Mouse (Mus musculus) A20 (cell line): ENCODE measurements around the gene Asb17.
"Not testable (repeated sequence)": the region's sequence is repeated elsewhere in the genome, so short reads cannot be mapped to it uniquely, and the experiment has no call there.

Source experiments
- DNase-seq: peaks from one replicate; pipeline ENCODE4 v3.0.0-alpha.2; 2011; ENCODE audit warnings: low read depth, low spot score

Gene Asb17

DNA sequence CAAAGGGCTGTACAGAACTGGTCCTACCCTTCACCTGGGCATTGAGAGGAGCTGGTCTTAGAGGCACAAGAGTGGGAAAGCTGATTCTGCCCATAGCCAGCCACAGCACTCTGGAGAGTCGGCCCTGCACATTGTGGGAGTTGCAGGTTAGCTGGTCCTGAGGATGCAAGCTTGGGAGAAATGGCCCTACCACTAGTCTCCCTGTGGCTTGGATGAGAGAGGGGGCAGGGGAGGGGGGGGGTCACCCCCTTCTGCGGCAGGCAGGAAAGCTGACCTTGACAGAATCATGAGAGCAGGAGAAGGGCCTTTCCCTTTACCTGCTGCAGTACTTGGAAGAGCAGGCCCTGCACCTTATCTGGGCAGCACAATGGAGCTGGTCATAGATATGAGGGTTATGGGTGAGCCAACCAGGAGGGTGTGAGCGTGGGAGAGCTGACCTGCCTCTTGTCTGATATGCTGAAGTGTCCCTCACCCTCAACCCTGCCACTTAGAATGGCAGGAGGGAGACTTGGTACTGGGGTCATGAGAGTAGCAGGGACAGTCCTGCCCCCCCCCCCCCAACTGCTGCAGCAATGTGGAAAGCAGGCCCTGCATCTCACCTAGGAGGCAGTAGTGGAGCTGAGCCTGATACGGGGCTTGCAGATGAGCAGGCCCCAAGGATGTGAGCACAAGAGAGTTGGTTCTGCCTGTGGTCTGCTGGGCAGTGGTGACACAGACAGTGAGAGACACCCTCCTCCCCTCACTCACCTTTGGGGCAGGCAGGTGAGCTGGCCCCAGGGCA is 11.9 kb upstream of the Asb17 start:
- DNase-seq, result no peak

DNA sequence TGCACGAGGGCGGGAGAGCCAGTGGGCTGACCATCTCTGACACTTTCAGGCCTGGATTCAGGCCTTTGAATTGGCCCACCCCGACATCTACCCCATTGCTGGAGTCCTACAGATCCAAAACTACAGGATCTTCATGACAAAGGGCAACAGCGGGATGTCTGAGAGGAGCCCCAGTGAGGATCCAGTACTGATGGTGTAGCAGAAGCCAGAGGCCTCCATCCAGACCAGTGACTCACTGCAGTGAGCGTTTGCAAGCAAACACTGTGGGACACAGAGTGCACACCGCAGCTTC is 11.4 kb upstream of the Asb17 start:
- no peak for DNase-seq

DNA sequence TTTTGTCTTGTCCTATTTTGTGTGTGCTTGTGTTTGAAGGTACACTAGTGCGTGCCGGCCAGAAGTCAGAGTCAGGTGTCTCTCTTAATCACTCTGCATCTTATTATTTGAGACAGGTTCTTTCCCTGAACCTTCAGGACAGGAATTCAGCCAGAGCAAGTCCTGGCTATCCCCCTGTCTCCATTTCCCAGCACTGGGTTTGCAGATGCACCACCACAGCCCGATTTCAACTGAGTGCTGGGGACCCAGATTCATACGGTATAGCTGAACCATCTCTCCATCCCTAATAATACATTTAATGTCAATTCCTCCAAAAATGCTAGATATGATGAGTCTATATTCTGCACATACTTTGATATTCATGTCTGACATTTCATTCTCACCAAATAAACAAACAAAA is 9.9 kb upstream of the Asb17 start:
- no peak for DNase-seq

DNA sequence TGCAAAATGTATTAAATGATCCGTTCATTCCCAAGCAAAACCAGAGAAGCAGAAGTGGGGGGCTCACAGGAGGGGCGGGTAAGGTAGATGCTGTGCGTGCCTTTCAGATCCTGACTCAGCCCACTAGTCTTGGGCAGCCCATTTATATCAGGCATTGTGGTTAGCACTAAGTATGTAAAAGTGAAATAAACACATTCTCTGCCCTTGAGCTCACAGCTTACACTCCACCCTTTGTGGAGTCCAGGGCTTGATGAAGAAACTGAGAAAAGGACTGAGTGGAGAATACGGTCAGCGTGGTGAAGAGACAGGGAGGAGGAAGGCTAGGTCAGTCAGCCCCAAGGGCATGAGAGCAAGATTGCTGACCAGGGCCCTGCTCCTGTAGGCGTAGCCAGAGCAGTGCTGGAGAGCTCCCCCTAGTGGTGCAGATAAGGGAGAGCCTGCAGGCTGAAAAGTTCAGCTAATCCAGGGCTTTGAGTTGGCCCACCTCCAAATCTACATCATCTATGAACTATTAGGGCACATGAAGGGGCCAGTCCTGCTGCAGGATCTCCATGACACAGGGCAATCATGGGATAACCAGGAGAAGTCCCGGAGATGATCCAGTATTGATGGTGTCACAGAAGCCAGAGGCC is 8.4 kb upstream of the Asb17 start:
- peak; percentile 73 for DNase-seq

DNA sequence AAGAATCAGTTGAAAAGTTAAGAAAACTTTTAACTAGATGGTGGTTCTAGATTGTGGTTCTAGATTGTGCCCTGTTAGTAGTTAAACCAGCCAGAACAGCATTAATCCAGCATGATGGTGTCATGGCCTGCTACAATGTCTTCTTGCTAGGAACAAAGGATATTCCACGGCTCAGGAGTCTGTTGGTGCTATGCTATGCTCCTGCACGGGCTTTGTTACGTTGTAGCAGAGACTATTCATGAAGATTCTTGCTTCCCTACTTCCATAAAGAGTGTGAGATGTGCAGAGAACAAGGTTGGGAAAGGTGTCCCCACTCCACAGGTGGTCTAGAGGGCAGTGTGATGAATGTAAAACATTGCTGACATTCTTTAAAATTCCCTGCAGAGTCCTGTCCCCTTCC is 7.7 kb upstream of the Asb17 start:
- no peak for DNase-seq

DNA sequence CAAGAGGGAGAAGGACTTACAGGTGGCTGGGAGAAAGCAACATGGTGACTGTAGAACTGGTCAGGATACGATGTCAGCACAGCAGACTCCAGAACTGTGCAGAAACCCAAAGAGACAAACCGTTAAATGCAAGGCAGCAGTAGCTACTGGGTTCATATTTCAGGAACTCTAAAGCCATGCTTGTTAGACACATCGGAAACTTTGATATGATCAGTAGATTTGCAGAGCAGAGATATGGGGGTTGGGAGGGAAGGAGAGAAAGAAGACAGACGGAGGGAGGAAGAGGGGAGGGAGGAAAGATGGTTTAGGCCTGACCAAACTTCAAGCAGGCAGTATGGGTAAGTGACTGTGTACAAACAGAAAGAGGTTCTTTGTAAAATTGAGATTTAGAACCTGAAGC is 6.4 kb upstream of the Asb17 start:
- DNase-seq, result no peak

DNA sequence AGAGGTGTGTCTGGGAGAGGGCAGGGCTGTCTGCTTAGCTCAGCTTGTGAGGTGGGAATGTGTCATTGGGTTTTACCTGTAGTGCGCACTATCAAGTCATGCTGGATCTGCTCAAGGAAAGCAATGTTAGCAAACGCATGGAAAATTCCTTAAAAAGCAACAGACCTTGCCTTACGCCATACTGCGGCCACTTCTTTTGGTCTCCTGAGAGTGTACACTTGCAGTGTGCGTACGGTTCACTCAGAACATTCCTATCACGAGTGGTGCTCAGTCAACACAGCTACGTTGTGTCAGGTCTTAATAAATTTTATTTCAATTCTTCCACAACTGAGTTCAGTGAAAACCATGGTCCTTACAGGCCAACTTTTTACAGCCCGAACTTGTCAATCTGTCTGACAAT is 748 bp downstream of the Asb17 start:
- no peak for DNase-seq

DNA sequence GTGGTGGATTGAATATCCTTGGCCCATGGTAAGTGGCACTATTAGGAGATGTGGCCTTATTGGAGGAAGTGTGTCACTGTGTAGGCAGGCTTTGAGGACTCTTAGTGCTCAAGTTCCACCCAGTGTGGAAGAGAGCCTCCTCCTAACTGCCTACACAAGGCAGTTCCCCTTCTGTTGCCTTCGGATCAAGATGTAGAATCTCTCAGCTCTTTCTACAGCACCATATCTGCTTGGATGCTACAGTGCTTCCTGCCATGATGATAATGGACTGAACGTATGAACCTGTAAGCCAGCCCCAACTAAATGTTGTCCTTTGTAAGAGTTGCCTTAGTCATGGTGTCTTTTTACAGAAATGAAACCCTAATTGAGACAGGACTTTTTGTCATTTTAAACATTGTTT is 1.5 kb downstream of the Asb17 start:
- DNase-seq, result no peak

DNA sequence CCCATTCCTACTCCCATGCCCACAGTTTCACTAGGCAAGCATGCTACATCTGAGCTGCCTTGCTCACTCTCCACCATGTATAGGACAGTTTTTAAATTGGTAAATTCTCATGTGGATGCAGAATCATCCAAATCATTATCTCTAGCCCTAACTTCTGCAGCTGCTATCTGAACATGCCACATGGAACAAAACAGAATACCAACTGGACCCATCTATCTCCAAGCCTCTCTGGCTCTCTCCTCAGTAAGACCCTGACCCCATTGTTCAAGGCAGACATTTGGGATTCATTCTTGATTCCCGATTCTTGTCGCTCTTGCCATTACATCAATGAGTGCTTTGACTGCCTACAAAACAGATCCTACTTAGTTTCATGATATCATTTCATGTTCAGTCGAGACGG is 2.1 kb downstream of the Asb17 start:
- no peak for DNase-seq

DNA sequence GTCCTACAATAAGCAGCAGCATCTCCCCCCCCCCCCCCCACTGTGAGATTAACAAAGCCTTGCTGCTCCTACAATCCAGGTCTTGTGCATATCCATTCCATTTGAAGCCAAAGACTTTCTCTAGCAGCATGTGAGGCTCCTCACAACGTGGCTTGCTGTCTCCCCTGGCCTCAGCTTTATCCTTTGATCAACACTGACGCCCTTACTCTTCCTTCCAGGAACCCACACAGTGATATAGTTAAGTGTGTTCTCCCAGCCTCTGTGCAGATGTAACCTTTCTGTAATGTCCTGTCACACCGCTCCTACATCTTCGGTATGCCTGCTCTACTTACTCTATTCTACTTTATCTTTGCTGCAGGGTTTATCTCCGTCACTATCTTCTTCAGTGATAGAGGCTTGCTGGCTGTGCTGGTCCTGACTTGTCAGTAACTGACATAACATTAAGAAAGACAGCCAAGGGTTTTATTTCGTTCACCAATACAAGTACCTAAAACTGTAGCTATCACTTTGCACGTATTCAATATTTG is 3.3 kb downstream of the Asb17 start:
- DNase-seq, result no peak

DNA sequence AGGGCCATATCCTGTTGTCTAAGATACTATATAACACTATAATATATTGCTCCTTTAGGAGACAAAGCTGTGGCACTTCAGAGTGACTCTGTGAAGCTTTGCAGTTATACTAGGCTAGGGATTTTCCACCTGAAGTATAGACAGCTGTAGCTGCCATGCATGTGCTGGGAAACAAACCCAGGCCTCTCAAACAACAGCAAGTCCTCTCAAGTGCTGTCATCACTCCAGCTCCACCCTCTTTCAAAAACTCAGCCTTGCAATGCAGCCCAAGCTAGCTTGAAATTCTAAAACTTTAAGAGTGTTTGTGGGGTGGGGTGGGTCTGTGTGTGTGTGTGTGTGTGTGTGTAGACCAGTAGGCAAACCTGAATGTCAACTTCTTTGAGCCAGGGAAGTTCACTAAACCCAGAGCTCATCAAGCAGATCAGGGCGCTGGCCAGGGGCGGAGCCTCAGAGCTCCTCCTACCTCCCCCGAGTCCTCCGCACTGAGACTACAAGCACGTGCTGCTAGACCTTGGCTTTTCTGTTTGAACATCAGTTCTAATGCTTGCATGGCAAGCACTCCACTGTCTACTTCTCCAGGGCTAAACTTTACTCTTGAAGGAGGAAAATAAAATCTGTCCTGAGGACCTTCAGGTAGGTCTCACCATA is 5.5 kb downstream of the Asb17 start:
- peak; percentile 37 for DNase-seq

DNA sequence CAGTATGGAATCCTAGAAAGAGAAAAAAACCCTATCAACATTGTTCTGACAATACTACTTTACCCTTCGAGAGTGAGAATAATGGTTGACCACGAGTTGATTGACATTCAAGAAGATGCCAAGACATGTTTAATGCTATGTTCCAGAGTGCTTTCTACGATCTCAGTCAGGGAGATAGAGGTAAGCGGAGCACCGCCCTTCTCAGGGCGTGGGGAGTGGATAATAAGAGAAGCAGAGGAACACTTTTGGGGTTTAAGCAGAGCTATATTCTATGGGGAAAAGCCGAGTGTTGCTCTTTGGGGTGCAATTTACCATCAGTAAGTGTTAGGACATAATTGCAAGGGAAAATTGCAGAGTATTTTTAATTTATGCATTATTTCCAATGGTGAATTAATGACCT is 6.8 kb downstream of the Asb17 start:
- no peak for DNase-seq

DNA sequence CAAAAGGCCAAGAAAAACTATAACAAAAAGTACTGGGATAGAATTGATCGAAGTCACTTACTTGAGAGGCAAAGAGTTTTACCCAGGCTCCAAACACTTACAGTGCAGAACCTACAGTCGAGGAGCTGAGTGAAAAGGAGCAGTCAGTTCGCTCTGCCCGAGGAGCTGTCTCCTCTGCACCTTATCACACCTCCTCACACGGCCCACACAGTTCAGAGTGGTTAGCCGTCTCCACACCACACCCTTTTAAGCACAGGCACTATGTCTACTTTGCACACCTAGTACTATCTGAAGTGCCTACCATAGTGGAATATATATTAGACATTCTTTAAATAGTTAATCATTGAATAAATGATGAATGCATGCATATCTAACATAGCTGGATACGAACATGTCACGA is 8.3 kb downstream of the Asb17 start:
- no peak for DNase-seq

DNA sequence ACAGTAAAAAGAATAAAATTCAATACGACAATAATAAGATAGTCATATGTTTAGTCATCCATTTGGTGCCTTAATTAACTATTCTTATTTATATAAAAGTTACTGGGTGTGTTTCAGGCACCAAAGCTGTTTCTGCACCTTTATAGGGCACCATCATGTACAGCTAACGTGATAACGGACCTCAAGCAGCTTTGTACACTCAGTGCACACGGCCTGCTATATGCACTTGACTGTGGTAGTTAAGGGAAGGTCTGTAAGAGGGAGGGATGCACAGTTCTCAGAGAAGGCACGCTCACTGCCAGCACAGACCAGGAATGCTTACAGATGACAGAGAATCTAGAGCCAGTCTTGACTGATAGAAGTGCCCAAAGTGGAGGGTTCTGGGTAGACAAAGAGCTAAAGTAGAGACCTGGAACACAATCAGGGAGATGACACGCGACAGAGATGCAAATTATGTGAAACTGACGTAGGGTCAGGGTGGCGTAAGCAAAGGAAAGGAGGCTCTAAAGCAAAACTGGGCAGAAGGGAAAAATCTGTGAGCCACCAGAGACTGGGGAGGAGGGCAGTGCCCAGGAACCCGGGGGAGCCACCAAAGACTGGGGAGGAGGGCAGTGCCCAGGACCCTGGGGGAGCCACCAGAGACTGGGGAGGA is 14.5 kb downstream of the Asb17 start:
- DNase-seq, result no peak

DNA sequence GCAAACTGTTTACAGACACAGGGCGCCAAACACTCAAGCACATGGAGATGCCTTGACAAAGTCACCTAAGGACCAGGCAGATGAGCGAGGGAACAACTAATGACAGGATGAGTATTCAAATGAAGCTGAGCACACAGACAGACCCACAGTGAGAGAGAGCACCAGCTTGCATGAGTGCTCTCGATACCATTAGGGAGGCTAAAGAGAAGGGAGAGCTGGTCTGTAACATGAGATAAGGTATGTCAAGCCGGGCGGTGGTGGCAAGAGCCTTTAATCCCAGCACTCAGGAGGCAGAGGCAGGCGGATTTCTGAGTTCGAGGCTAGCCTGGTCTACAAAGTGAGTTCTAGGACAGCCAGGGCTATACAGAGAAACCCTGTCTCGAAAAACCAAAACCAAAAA is 16.4 kb downstream of the Asb17 start:
- DNase-seq, result not testable (repeated sequence)

DNA sequence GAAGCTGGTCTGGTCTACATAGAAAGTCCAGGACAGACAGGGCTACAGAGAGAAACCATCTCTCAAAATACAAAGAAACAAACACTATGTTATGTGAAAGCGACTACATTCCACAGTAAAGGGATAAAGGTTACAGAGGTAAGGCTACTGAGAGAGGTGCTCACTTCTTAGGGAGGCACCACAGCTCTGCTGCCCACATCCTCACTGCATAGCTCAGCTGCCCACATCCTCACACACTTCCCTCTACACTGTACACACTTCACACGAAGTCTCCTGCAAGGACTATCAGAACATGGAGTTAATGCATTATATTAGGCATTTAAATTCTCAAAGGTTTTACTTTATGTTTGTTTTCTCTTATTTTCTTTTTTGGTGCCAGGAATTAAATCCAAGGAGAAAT is 19.8 kb downstream of the Asb17 start:
- no peak for DNase-seq

DNA sequence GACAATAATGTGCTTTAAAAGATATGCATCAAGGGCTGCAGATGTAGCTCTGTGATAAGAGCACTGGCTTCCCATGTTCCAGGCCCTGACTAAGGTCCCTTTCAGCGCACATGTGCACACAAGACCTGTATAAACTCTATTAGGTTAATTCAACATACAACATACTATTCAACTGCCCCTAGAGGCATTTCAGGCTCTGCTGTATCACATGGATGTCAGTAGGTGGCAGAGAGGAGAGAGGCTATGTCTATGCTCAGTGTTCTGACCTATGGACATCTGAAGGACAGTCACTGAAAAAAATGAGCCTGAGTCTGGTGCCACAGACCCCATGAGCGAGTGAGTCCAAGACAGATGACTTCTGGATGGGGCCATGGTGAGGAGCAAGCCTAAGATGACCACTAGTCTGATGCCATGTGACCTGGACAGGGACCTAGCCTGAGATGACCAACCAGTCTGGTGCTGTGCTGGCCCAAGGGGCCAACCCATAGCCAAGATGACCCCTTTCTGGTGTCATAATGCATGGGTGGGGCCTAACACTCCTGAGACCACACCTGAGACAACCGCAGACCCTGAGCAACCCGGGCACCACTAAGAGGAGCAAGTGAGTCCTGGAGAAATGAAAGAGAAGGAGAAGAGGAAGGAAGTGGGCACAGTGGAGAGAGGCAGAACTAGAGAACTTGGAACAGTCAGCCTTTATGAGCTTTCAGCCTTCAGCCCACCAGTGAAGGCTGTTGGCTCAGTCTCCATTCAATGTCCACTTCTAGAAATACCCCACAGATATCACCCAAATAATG is 20.8 kb downstream of the Asb17 start:
- DNase-seq, result no peak

DNA sequence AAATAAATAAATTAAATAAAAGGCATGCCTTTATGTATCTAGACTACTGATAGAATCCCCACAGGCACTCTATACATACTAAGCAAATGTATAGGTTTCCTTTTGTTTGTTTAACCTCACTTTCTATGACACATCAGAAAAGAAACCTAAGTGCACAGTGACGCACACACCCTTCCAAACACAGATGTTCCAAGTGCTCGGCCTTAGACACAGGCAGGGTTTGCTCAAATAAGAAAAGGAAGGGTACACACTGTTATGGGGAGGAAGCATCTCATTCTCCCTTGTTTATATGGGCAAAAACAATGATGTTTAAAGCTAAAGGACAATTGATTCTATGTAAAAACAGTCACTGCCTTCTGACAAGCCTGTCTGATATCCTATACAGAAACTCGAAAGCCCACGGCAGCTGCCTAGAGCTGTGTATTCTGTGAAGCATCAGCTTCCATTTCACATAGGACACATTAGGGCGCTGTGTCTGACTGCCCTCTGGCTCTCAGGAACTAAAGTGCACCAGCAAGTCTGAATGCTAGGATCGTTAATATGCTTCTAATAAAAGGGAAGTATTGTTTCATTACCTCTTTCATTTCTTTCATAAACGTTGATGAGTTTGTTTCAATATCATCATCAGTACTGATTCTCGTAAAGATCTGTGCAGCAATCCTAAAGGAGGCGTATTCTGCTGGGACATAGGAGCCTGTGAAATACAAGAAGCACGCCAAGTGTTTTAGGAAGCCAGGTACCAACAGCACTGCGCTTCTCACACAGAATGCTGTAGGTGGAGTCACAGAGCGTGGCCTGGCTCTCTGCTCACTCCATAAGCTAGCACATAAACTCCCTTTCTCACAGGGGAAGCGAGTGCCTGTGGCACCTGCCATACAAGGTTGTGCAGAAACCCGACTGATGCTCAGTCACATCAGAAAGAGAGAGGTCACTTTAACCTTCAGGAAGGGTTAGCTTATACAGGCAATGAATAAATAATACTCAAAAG is 23.4 kb downstream of the Asb17 start:
- peak; percentile 31 for DNase-seq

DNA sequence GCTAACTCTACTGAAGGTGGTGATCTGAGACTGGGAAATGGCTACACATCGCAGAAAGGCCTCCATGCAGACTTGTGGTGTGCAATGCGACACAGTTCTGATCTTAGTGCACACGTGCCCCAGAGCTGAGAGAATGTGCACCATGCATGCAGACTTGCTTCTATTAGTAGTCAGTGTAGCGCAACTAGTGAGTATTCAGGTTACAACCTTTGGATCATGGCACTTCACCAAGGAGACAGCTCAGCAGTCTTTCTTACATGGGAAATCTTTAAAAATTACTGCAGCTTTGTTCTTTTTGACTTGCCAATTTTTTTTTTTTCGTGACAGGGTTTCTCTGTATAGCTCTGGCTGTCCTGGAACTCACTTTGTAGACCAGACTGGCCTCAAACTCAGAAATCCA is 27.4 kb downstream of the Asb17 start:
- DNase-seq, result no peak

DNA sequence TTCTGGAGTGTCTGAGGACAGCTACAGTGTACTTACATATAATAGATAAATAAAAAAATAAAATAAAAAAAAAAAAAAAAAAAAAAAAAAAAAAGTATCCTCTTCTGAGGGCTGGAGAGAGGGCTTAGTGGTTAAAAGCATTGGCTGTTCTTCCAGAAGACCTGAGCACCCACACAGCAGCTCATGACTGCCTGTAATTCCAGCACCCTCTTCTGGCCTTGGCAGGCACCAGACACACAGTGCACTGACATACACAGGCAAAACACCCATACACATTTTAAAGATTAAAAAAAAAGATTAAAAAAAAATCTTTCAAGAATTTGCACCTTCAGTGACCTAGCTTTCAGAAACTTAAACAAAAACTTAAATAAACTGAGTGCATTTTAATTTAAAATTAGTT is 42.3 kb downstream of the Asb17 start:
- DNase-seq, result no peak

DNA sequence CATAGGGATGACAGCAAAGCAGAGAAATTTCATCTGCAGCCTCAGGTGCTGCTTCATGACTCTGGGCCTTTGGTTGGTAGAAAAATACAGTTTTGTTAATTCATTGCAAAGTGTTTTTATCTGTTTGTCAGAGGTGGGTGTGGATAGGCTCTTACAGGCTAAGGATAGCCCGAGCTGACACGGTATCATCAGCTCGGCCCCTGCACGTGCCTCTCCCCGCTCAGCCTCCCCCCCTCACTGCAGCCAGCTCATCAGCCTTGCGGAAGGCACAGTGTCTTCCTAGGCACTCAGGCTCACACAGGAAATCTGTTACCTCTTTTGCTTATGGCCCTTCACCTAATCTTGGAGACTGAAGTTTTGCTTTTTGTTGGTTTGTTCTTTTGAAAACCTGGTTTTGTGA is 44.1 kb downstream of the Asb17 start:
- DNase-seq, result no peak
